Mouse (Mus musculus) heart, embryonic 12.5 days (tissue): ENCODE measurements around the gene Vasn. TPM values are rescaled to one million over a fixed set of nuclear protein-coding genes. Genes with fewer than 3 reads are reported as not detected.

Source experiments
- ATAC-seq: fragments of 200-750 bp; cut with Nextera tagmentation; 2 replicates; pipeline ENCODE4 v1.8.0; 2017; ENCODE audit warnings: moderate TSS enrichment, moderate library complexity; ENCODE audit not compliant: insufficient number of reproducible peaks, low FRiP score
- H3K27ac ChIP-seq: fragments of 300-500 bp; sonication (generic); 2 replicates; pipeline ENCODE4 v1.5.1; 2016; ENCODE audit warnings: mild to moderate bottlenecking, moderate library complexity; ENCODE audit not compliant: poor library complexity, severe bottlenecking
- H3K27me3 ChIP-seq: fragments of 300-500 bp; sonication (generic); replicated peaks from 2 replicates; pipeline ENCODE4 v1.6.1; 2016; ENCODE audit warnings: mild to moderate bottlenecking, moderate library complexity
- H3K36me3 ChIP-seq: fragments of 300-500 bp; sonication (generic); 2 replicates; pipeline ENCODE4 v1.6.1; 2016; ENCODE audit warnings: mild to moderate bottlenecking, moderate library complexity
- H3K4me1 ChIP-seq: fragments of 300-500 bp; sonication (generic); replicated peaks from 2 replicates; pipeline ENCODE4 v1.6.1; 2016; ENCODE audit warnings: mild to moderate bottlenecking
- H3K4me2 ChIP-seq: fragments of 300-500 bp; sonication (generic); 2 replicates; pipeline ENCODE4 v1.6.1; 2016; ENCODE audit warnings: mild to moderate bottlenecking, moderate library complexity
- H3K4me3 ChIP-seq: fragments of 300-500 bp; sonication (generic); 2 replicates; pipeline ENCODE4 v1.5.1; 2016; ENCODE audit warnings: mild to moderate bottlenecking
- H3K9ac ChIP-seq: fragments of 300-500 bp; sonication (generic); 2 replicates; pipeline ENCODE4 v1.6.1; 2016; ENCODE audit warnings: mild to moderate bottlenecking, moderate library complexity
- H3K9me3 ChIP-seq: fragments of 300-500 bp; sonication (generic); replicated peaks from 2 replicates; pipeline ENCODE4 v1.6.1; 2016; ENCODE audit warnings: mild to moderate bottlenecking, moderate library complexity
- WGBS: fragments of 180-500 bp; shearing (Covaris S2); methylation state at CpG from one replicate; pipeline ENCODE4 v1.1.7; 2016; 5-methylcytosine and 5-hydroxymethylcytosine counted together
- polyA plus RNA-seq: library from polyadenylated mRNA; unstranded; fragments of >200 nt; fragmentation: Nextera tagmentation; extraction: Ambion mirVana; gene quantifications from 2 replicates; pipeline ENCODE4 v1.2.1, GENCODE M21; 2016

Vasn gene
- polyA plus RNA-seq, 1 experiment from 2014 or later, result 14.8 TPM

GRCm38 (mm10) chr16:4629950-4630349 is 9.8 kb upstream of the Vasn start:
- Histone ChIP-seq H3K36me3 (peaks cover 29% of the 10 kb centered on the region), H3K27me3 (no peaks in the 10 kb centered on the region), H3K9ac (no peak overlapping the region; the same call in 1 of the 2 replicates), H3K27ac (no peak overlapping the region), H3K4me1 (peaks cover 17% of the 10 kb centered on the region), H3K9me3 (no peaks in the 10 kb centered on the region), H3K4me2 (no peak overlapping the region), H3K4me3 (no peak overlapping the region)
- 23% methylated on average over 6 of the region's 6 CpGs for WGBS
- ATAC-seq, result no peak

GRCm38 (mm10) chr16:4632050-4632449 is 7.7 kb upstream of the Vasn start:
- Histone ChIP-seq H3K27me3 (no peaks in the 10 kb centered on the region), H3K4me1 (peaks cover 29% of the 10 kb centered on the region), H3K27ac (no peak overlapping the region), H3K36me3 (peaks cover 27% of the 10 kb centered on the region), H3K4me3 (no peak overlapping the region), H3K4me2 (no peak overlapping the region), H3K9me3 (no peaks in the 10 kb centered on the region), H3K9ac (no peak overlapping the region)
- WGBS, result 37% methylated on average over 7 of the region's 7 CpGs
- ATAC-seq, result no peak

- H3K4me3 ChIP-seq, result no peak overlapping the region
- H3K9ac ChIP-seq, result no peak overlapping the region
- H3K4me2 ChIP-seq, result no peak overlapping the region
- no peak for ATAC-seq
- H3K36me3 ChIP-seq, result peaks cover 13% of the 10 kb centered on the region; the same call in 1 of the 2 replicates
- no peak overlapping the region for H3K27ac ChIP-seq
- H3K4me1 ChIP-seq, result peaks cover 25% of the 10 kb centered on the region
- H3K9me3 ChIP-seq, result no peaks in the 10 kb centered on the region
- 92% methylated on average over 3 of the region's 3 CpGs for WGBS
- H3K27me3 ChIP-seq, result no peaks in the 10 kb centered on the region
Measured at GRCm38 (mm10) chr16:4633661-4634060, 6.1 kb upstream of the Vasn start.

GRCm38 (mm10) chr16:4634681-4635080 is 5.1 kb upstream of the Vasn start:
- H3K9me3 ChIP-seq, result no peaks in the 10 kb centered on the region
- no peak overlapping the region for H3K4me2 ChIP-seq
- H3K9ac ChIP-seq, result no peak overlapping the region
- H3K4me1 ChIP-seq, result peaks cover 35% of the 10 kb centered on the region
- H3K27me3 ChIP-seq, result no peaks in the 10 kb centered on the region
- no peak overlapping the region for H3K27ac ChIP-seq
- no peak for ATAC-seq
- H3K36me3 ChIP-seq, result peaks cover 9% of the 10 kb centered on the region; the same call in 1 of the 2 replicates
- H3K4me3 ChIP-seq, result no peak overlapping the region
- WGBS, result 61% methylated on average over 9 of the region's 9 CpGs

GRCm38 (mm10) chr16:4635760-4636159 is 4.0 kb upstream of the Vasn start:
- no peak overlapping the region for H3K4me2 ChIP-seq
- no peak overlapping the region for H3K27ac ChIP-seq
- WGBS, result 59% methylated on average over 4 of the region's 4 CpGs
- no peak for ATAC-seq
- no peaks in the 10 kb centered on the region for H3K27me3 ChIP-seq
- peaks cover 9% of the 10 kb centered on the region; the same call in 1 of the 2 replicates for H3K36me3 ChIP-seq
- no peaks in the 10 kb centered on the region for H3K9me3 ChIP-seq
- no peak overlapping the region for H3K9ac ChIP-seq
- no peak overlapping the region for H3K4me3 ChIP-seq
- peaks cover 40% of the 10 kb centered on the region for H3K4me1 ChIP-seq

- ATAC-seq, result no peak
- Histone ChIP-seq H3K9ac (no peak overlapping the region), H3K4me3 (no peak overlapping the region), H3K36me3 (no peaks in the 10 kb centered on the region; the same call in 1 of the 2 replicates), H3K4me2 (no peak overlapping the region), H3K9me3 (no peaks in the 10 kb centered on the region), H3K27ac (no peak overlapping the region), H3K4me1 (peaks cover 71% of the 10 kb centered on the region), H3K27me3 (no peaks in the 10 kb centered on the region)
- WGBS, result 49% methylated on average over 3 of the region's 3 CpGs
Measured at GRCm38 (mm10) chr16:4638891-4639390, 800 bp upstream of the Vasn start.

GRCm38 (mm10) chr16:4640267-4641005 is 695 bp downstream of the Vasn start:
- H3K4me3 ChIP-seq, result peak overlapping the region; percentile 65
- no peaks in the 10 kb centered on the region for H3K27me3 ChIP-seq
- H3K36me3 ChIP-seq, result no peaks in the 10 kb centered on the region
- H3K9me3 ChIP-seq, result no peaks in the 10 kb centered on the region
- 7% methylated on average over 17 of the region's 17 CpGs for WGBS
- peak overlapping the region; percentile 89 for H3K9ac ChIP-seq
- no peak; the same call in none of the 2 replicates for ATAC-seq
- H3K4me2 ChIP-seq, result peak overlapping the region; percentile 89
- peaks cover 70% of the 10 kb centered on the region for H3K4me1 ChIP-seq
- H3K27ac ChIP-seq, result peak overlapping the region; percentile 90

- no peak for ATAC-seq
- Histone ChIP-seq H3K9ac (peak overlapping the region; percentile 89), H3K27ac (peak overlapping the region; percentile 90), H3K4me1 (peaks cover 70% of the 10 kb centered on the region), H3K4me2 (peak overlapping the region; percentile 89), H3K27me3 (no peaks in the 10 kb centered on the region), H3K4me3 (peak overlapping the region; percentile 65), H3K9me3 (no peaks in the 10 kb centered on the region), H3K36me3 (no peaks in the 10 kb centered on the region)
- 27% methylated on average over 3 of the region's 3 CpGs for WGBS
Measured at GRCm38 (mm10) chr16:4641119-4641838, 1.5 kb downstream of the Vasn start.

GRCm38 (mm10) chr16:4642190-4642589 is 2.4 kb downstream of the Vasn start:
- WGBS, result 10% methylated on average over 13 of the region's 13 CpGs
- Histone ChIP-seq H3K9me3 (no peaks in the 10 kb centered on the region), H3K9ac (peak overlapping the region; percentile 89), H3K27ac (peak overlapping the region; percentile 90), H3K27me3 (no peaks in the 10 kb centered on the region), H3K4me3 (peak overlapping the region; percentile 65), H3K4me1 (peaks cover 78% of the 10 kb centered on the region), H3K4me2 (peak overlapping the region; percentile 89), H3K36me3 (no peaks in the 10 kb centered on the region)
- ATAC-seq, result peak; percentile 68

GRCm38 (mm10) chr16:4642937-4643336 is 3.2 kb downstream of the Vasn start:
- Histone ChIP-seq H3K27ac (peak overlapping the region; percentile 90), H3K4me2 (peak overlapping the region; percentile 89), H3K9ac (peak overlapping the region; percentile 89; the same call in 1 of the 2 replicates), H3K36me3 (peaks cover 5% of the 10 kb centered on the region; the same call in 1 of the 2 replicates), H3K4me1 (peaks cover 85% of the 10 kb centered on the region), H3K4me3 (peak overlapping the region; percentile 65; the same call in 1 of the 2 replicates), H3K9me3 (no peaks in the 10 kb centered on the region), H3K27me3 (no peaks in the 10 kb centered on the region)
- 78% methylated on average over 6 of the region's 6 CpGs for WGBS
- ATAC-seq, result no peak
